Mouse (Mus musculus): ENCODE measurements at regions not wholly inside any gene's neighbourhood (a gene's known extent, or its start where the extent isn't known, plus 50 kb on each side); places are given as distances from the start of the nearest gene placed in this dataset.

GRCm38 (mm10) chr14:89557334-89557733 lies 1086.1 kb upstream of the Pcdh20 start:
- Histone ChIP-seq H3K9ac (replicated peaks) (no peak overlapping the region), H3K27ac (no peak overlapping the region), H3K4me1 (replicated peaks) (0 out of 2 replicates have a peak, but pooled peaks cover 3% of the 10 kb centered on the region), H3K27me3 (no peaks in the 10 kb centered on the region), H3K36me3 (no peaks in the 10 kb centered on the region), H3K4me3 (replicated peaks) (no peak overlapping the region), H3K4me2 (replicated peaks) (no peak overlapping the region), H3K9me3 (no peaks in the 10 kb centered on the region)
- ATAC-seq = no peak

GRCm38 (mm10) chr14:89556245-89556644 lies 1085.0 kb upstream of the Pcdh20 start:
- no peak overlapping the region for H3K4me3 ChIP-seq (replicated peaks)
- no peaks in the 10 kb centered on the region for H3K9me3 ChIP-seq
- H3K36me3 ChIP-seq = no peaks in the 10 kb centered on the region
- 0 out of 2 replicates have a peak, but pooled peaks cover 3% of the 10 kb centered on the region for H3K4me1 ChIP-seq (replicated peaks)
- WGBS = 43% methylated on average over 2 of the region's 2 CpGs
- no peak overlapping the region for H3K4me2 ChIP-seq (replicated peaks)
- H3K27ac ChIP-seq = no peak overlapping the region
- H3K27me3 ChIP-seq = no peaks in the 10 kb centered on the region
- no peak overlapping the region for H3K9ac ChIP-seq (replicated peaks)
- ATAC-seq = no peak

DNA sequence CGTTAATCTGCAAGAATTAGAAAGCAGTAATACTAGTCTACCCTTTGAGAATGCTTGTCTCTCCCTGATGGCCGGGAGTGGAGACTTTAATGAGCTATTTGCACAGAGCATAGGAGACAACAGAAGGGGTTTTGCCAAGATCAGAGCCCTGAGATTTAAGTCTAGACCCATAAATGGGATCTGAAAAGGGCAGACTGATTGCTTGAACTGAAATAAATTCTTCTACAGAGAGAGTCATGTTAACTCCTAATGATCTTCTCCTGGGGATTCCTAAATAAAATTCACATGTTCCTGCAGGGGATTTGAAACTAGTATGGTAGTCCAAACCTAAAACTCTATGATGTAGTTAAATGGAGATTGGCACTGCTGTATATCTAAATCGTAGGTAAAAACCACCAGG lies 1082.9 kb upstream of the Pcdh20 start:
- ATAC-seq = no peak
- Histone ChIP-seq H3K4me3 (replicated peaks) (no peak overlapping the region), H3K27ac (no peak overlapping the region), H3K4me1 (replicated peaks) (0 out of 2 replicates have a peak, but pooled peaks cover 3% of the 10 kb centered on the region), H3K9me3 (no peaks in the 10 kb centered on the region), H3K27me3 (no peaks in the 10 kb centered on the region), H3K9ac (replicated peaks) (no peak overlapping the region), H3K4me2 (replicated peaks) (no peak overlapping the region), H3K36me3 (no peaks in the 10 kb centered on the region)
- WGBS = 56% methylated on average over 3 of the region's 3 CpGs
